Mouse (Mus musculus) thymus, adult 2 months (tissue): ENCODE measurements at regions not wholly inside any gene's neighbourhood (a gene's known extent, or its start where the extent isn't known, plus 50 kb on each side); places are given as distances from the start of the nearest gene placed in this dataset.

Experiments
- DNase-seq: peaks from one replicate; pipeline ENCODE4 v3.0.0; 2021
- H3K27ac ChIP-seq: fragments of 200-500 bp; 2 replicates; pipeline ENCODE4 v1.5.1; 2012; ENCODE audit warnings: low read length, control low read depth; ENCODE audit not compliant: control insufficient read depth, insufficient read depth
- H3K27me3 ChIP-seq: fragments of 200-500 bp; 2 replicates; pipeline ENCODE4 v1.6.1; 2012; ENCODE audit warnings: mild to moderate bottlenecking, low read length, moderate library complexity, mixed read lengths; ENCODE audit not compliant: control insufficient read depth, insufficient read depth
- H3K36me3 ChIP-seq: fragments of 200-500 bp; 2 replicates; pipeline ENCODE4 v1.6.1; 2012; ENCODE audit warnings: mild to moderate bottlenecking, low read length, moderate library complexity; ENCODE audit not compliant: control insufficient read depth, insufficient read depth
- H3K4me1 ChIP-seq: fragments of 200-500 bp; replicated peaks from 2 replicates; pipeline ENCODE4 v1.6.1; 2012; ENCODE audit warnings: low read length; ENCODE audit not compliant: control insufficient read depth, insufficient read depth
- H3K4me3 ChIP-seq: fragments of 200-500 bp; 2 replicates; pipeline ENCODE4 v1.5.1; 2012; ENCODE audit warnings: mild to moderate bottlenecking, low read length, control low read depth, moderate library complexity; ENCODE audit not compliant: control insufficient read depth, insufficient read depth
- CTCF ChIP-seq: fragments of 200-500 bp; IDR thresholded peaks from 2 replicates; pipeline ENCODE4 v1.5.1; 2012; ENCODE audit warnings: mild to moderate bottlenecking, control low read depth, low read length, moderate library complexity, borderline replicate concordance; ENCODE audit not compliant: control insufficient read depth, poor library complexity, insufficient read depth; ENCODE audit errors: extremely low read depth
- POLR2A ChIP-seq: fragments of 200-500 bp; IDR thresholded peaks from 2 replicates; pipeline ENCODE4 v1.6.1; 2012; ENCODE audit warnings: mild to moderate bottlenecking, low read length, control low read depth, moderate library complexity; ENCODE audit not compliant: control insufficient read depth, poor library complexity, insufficient read depth; ENCODE audit errors: extremely low read depth
- WGBS: fragments of 180-500 bp; shearing (Covaris S2); methylation state at CpG from one replicate; pipeline ENCODE4 v1.1.7; 2018; 5-methylcytosine and 5-hydroxymethylcytosine counted together

- DNase-seq, result no peak
- Histone ChIP-seq H3K36me3 (no peaks in the 10 kb centered on the region), H3K27ac (no peak overlapping the region), H3K4me3 (no peak overlapping the region), H3K27me3 (no peaks in the 10 kb centered on the region), H3K4me1 (peaks cover 5% of the 10 kb centered on the region)
- 90% methylated on average over 9 of the region's 9 CpGs for WGBS
- no peak for TF ChIP-seq POLR2A
Observed at GRCm38 (mm10) chr1:128803433-128804060, 211.5 kb upstream of the Cxcr4 start.

- DNase-seq, result no peak
- H3K36me3 ChIP-seq, result no peaks in the 10 kb centered on the region
- H3K4me1 ChIP-seq, result peaks cover 5% of the 10 kb centered on the region
- H3K27me3 ChIP-seq, result no peaks in the 10 kb centered on the region
- no peak overlapping the region for H3K4me3 ChIP-seq
- H3K27ac ChIP-seq, result no peak overlapping the region
- TF ChIP-seq POLR2A, result no peak
- no peak for TF ChIP-seq CTCF
Observed at GRCm38 (mm10) chr1:128803058-128803432, 211.0 kb upstream of the Cxcr4 start.

GRCm38 (mm10) chr1:128798721-128799120 is 206.6 kb upstream of the Cxcr4 start:
- Histone ChIP-seq H3K4me1 (peaks cover 5% of the 10 kb centered on the region), H3K27me3 (no peaks in the 10 kb centered on the region), H3K27ac (no peak overlapping the region), H3K36me3 (no peaks in the 10 kb centered on the region), H3K4me3 (no peak overlapping the region)
- no peak for DNase-seq
- TF ChIP-seq POLR2A, result no peak
- TF ChIP-seq CTCF, result no peak
- WGBS, result 91% methylated on average over 4 of the region's 4 CpGs

GRCm38 (mm10) chr1:128795654-128796053 is 203.6 kb upstream of the Cxcr4 start:
- H3K36me3 ChIP-seq, result no peaks in the 10 kb centered on the region
- H3K4me3 ChIP-seq, result no peak overlapping the region
- TF ChIP-seq POLR2A (no peak), CTCF (no peak)
- H3K27ac ChIP-seq, result no peak overlapping the region
- no peak for DNase-seq
- 92% methylated on average over 6 of the region's 6 CpGs for WGBS
- H3K4me1 ChIP-seq, result peaks cover 8% of the 10 kb centered on the region
- no peaks in the 10 kb centered on the region for H3K27me3 ChIP-seq

- Histone ChIP-seq H3K4me1 (peaks cover 12% of the 10 kb centered on the region), H3K4me3 (no peak overlapping the region), H3K27ac (no peak overlapping the region), H3K27me3 (no peaks in the 10 kb centered on the region), H3K36me3 (no peaks in the 10 kb centered on the region)
- TF ChIP-seq CTCF, result no peak
- no peak for TF ChIP-seq POLR2A
- 41% methylated on average over 6 of the region's 6 CpGs for WGBS
- peak; percentile 70 for DNase-seq
Observed at GRCm38 (mm10) chr1:128790881-128791280, 198.8 kb upstream of the Cxcr4 start.

GRCm38 (mm10) chr1:128789567-128790335 is 197.7 kb upstream of the Cxcr4 start:
- DNase-seq, result no peak
- Histone ChIP-seq H3K4me1 (peaks cover 12% of the 10 kb centered on the region), H3K36me3 (no peaks in the 10 kb centered on the region), H3K4me3 (no peak overlapping the region), H3K27me3 (no peaks in the 10 kb centered on the region), H3K27ac (no peak overlapping the region)
- TF ChIP-seq POLR2A, result no peak
- no peak for TF ChIP-seq CTCF
- 94% methylated on average over 3 of the region's 3 CpGs for WGBS
